Mouse (Mus musculus) hindbrain, embryonic 12.5 days (tissue): ENCODE measurements at regions not wholly inside any gene's neighbourhood (a gene's known extent, or its start where the extent isn't known, plus 50 kb on each side); places are given as distances from the start of the nearest gene placed in this dataset.

Experiments used
- ATAC-seq: fragments of 200-750 bp; cut with Nextera tagmentation; 2 replicates; pipeline ENCODE4 v1.8.0; 2017; ENCODE audit warnings: moderate TSS enrichment; ENCODE audit not compliant: low FRiP score
- H3K27ac ChIP-seq: fragments of 300-500 bp; sonication (generic); 2 replicates; pipeline ENCODE4 v1.5.1; 2016; ENCODE audit warnings: mild to moderate bottlenecking
- H3K27me3 ChIP-seq: fragments of 300-500 bp; sonication (generic); 2 replicates; pipeline ENCODE4 v1.6.1; 2016; ENCODE audit warnings: mild to moderate bottlenecking
- H3K36me3 ChIP-seq: fragments of 300-500 bp; sonication (generic); 2 replicates; pipeline ENCODE4 v1.6.1; 2016; ENCODE audit warnings: mild to moderate bottlenecking
- H3K4me1 ChIP-seq: fragments of 300-500 bp; sonication (generic); 2 replicates; pipeline ENCODE4 v1.6.1; 2016
- H3K4me2 ChIP-seq: fragments of 300-500 bp; sonication (generic); replicated peaks from 2 replicates; pipeline ENCODE4 v1.6.1; 2016; ENCODE audit warnings: mild to moderate bottlenecking
- H3K4me3 ChIP-seq: fragments of 300-500 bp; sonication (generic); 2 replicates; pipeline ENCODE4 v1.5.1; 2016; ENCODE audit warnings: mild to moderate bottlenecking
- H3K9ac ChIP-seq: fragments of 300-500 bp; sonication (generic); 2 replicates; pipeline ENCODE4 v1.6.1; 2016; ENCODE audit warnings: mild to moderate bottlenecking, moderate library complexity
- H3K9me3 ChIP-seq: fragments of 300-500 bp; sonication (generic); replicated peaks from 2 replicates; pipeline ENCODE4 v1.6.1; 2016; ENCODE audit warnings: mild to moderate bottlenecking
- WGBS: fragments of 180-500 bp; shearing (Covaris S2); methylation state at CpG from one replicate; pipeline ENCODE4 v1.1.7; 2016; 5-methylcytosine and 5-hydroxymethylcytosine counted together

- Histone ChIP-seq H3K36me3 (no peaks in the 10 kb centered on the region), H3K4me3 (no peak overlapping the region), H3K4me1 (no peaks in the 10 kb centered on the region), H3K9me3 (no peaks in the 10 kb centered on the region), H3K9ac (no peak overlapping the region), H3K27ac (no peak overlapping the region), H3K27me3 (no peaks in the 10 kb centered on the region), H3K4me2 (no peak overlapping the region)
- WGBS, result 61% methylated on average over 4 of the region's 4 CpGs
- ATAC-seq, result peak; percentile 60; the same call in 1 of the 2 replicates
These were observed 135.4 kb upstream of the Ptbp2 start for GRCm38 (mm10) chr3:119919501-119920141.

GRCm38 (mm10) chr3:119915984-119916865, 132.0 kb upstream of the Ptbp2 start:
- Histone ChIP-seq H3K4me3 (no peak overlapping the region), H3K4me2 (no peak overlapping the region), H3K36me3 (no peaks in the 10 kb centered on the region), H3K4me1 (no peaks in the 10 kb centered on the region), H3K9me3 (no peaks in the 10 kb centered on the region), H3K9ac (no peak overlapping the region), H3K27me3 (no peaks in the 10 kb centered on the region), H3K27ac (no peak overlapping the region)
- no peak for ATAC-seq
- WGBS, result 81% methylated on average over 4 of the region's 4 CpGs

GRCm38 (mm10) chr3:119911532-119911931, 127.3 kb upstream of the Ptbp2 start:
- 43% methylated on average over 7 of the region's 8 CpGs for WGBS

GRCm38 (mm10) chr3:119904244-119904643, 120.0 kb upstream of the Ptbp2 start:
- Histone ChIP-seq H3K9ac (no peak overlapping the region), H3K4me1 (no peaks in the 10 kb centered on the region), H3K27ac (no peak overlapping the region), H3K36me3 (no peaks in the 10 kb centered on the region), H3K4me2 (no peak overlapping the region), H3K27me3 (no peaks in the 10 kb centered on the region), H3K4me3 (no peak overlapping the region), H3K9me3 (no peaks in the 10 kb centered on the region)
- no peak for ATAC-seq
- 69% methylated on average over 3 of the region's 3 CpGs for WGBS

More at GRCm38 (mm10) chr3:119911532-119911931, 127.3 kb upstream of the Ptbp2 start:
- Histone ChIP-seq H3K9me3 (no peaks in the 10 kb centered on the region), H3K4me1 (no peaks in the 10 kb centered on the region), H3K9ac (no peak overlapping the region), H3K4me3 (no peak overlapping the region), H3K36me3 (no peaks in the 10 kb centered on the region), H3K4me2 (no peak overlapping the region), H3K27ac (no peak overlapping the region), H3K27me3 (no peaks in the 10 kb centered on the region)
- ATAC-seq, result no peak

GRCm38 (mm10) chr3:119895141-119895540, 110.9 kb upstream of the Ptbp2 start:
- H3K4me2 ChIP-seq, result no peak overlapping the region
- H3K27ac ChIP-seq, result no peak overlapping the region
- peaks cover 24% of the 10 kb centered on the region for H3K4me1 ChIP-seq
- ATAC-seq, result no peak
- no peaks in the 10 kb centered on the region for H3K27me3 ChIP-seq
- H3K9ac ChIP-seq, result no peak overlapping the region
- H3K36me3 ChIP-seq, result no peaks in the 10 kb centered on the region
- no peak overlapping the region for H3K4me3 ChIP-seq
- H3K9me3 ChIP-seq, result no peaks in the 10 kb centered on the region
- WGBS, result 80% methylated on average over 3 of the region's 3 CpGs

- Histone ChIP-seq H3K27ac (peak overlapping the region; percentile 68; the same call in 1 of the 2 replicates), H3K36me3 (no peaks in the 10 kb centered on the region), H3K9ac (peak overlapping the region; percentile 47; the same call in 1 of the 2 replicates), H3K27me3 (no peaks in the 10 kb centered on the region), H3K4me2 (peak overlapping the region; percentile 48), H3K4me1 (peaks cover 24% of the 10 kb centered on the region), H3K9me3 (no peaks in the 10 kb centered on the region), H3K4me3 (peak overlapping the region; percentile 10; the same call in 1 of the 2 replicates)
- 51% methylated on average over 10 of the region's 10 CpGs for WGBS
- ATAC-seq, result 0 out of 2 replicates have a peak, but pooled peaks have one; percentile 30
These were observed 109.8 kb upstream of the Ptbp2 start for GRCm38 (mm10) chr3:119894035-119894434.

GRCm38 (mm10) chr3:119893165-119893910, 109.1 kb upstream of the Ptbp2 start:
- H3K4me2 ChIP-seq, result peak overlapping the region; percentile 48
- WGBS, result 11% methylated on average over 20 of the region's 20 CpGs
- peak overlapping the region; percentile 47; the same call in 1 of the 2 replicates for H3K9ac ChIP-seq
- peak overlapping the region; percentile 10 for H3K4me3 ChIP-seq
- H3K36me3 ChIP-seq, result no peaks in the 10 kb centered on the region
- peak; percentile 47 for ATAC-seq
- H3K4me1 ChIP-seq, result peaks cover 24% of the 10 kb centered on the region
- no peaks in the 10 kb centered on the region for H3K9me3 ChIP-seq
- peak overlapping the region; percentile 68 for H3K27ac ChIP-seq
- H3K27me3 ChIP-seq, result no peaks in the 10 kb centered on the region

- H3K9ac ChIP-seq, result no peak overlapping the region
- 58% methylated on average over 9 of the region's 9 CpGs for WGBS
- H3K4me3 ChIP-seq, result no peak overlapping the region
- H3K9me3 ChIP-seq, result no peaks in the 10 kb centered on the region
- H3K27me3 ChIP-seq, result no peaks in the 10 kb centered on the region
- ATAC-seq, result no peak
- peaks cover 24% of the 10 kb centered on the region for H3K4me1 ChIP-seq
- peak overlapping the region; percentile 48; the same call in 1 of the 2 replicates for H3K4me2 ChIP-seq
- H3K27ac ChIP-seq, result peak overlapping the region; percentile 60; the same call in 1 of the 2 replicates
- H3K36me3 ChIP-seq, result no peaks in the 10 kb centered on the region
These were observed 108.4 kb upstream of the Ptbp2 start for GRCm38 (mm10) chr3:119892533-119893164.

GRCm38 (mm10) chr3:119890911-119891310, 106.6 kb upstream of the Ptbp2 start:
- H3K36me3 ChIP-seq, result no peaks in the 10 kb centered on the region
- peaks cover 22% of the 10 kb centered on the region for H3K4me1 ChIP-seq
- H3K9ac ChIP-seq, result no peak overlapping the region
- 61% methylated on average over 4 of the region's 4 CpGs for WGBS
- H3K9me3 ChIP-seq, result no peaks in the 10 kb centered on the region
- no peaks in the 10 kb centered on the region for H3K27me3 ChIP-seq
- H3K4me3 ChIP-seq, result no peak overlapping the region
- no peak overlapping the region for H3K27ac ChIP-seq
- no peak overlapping the region for H3K4me2 ChIP-seq
- no peak for ATAC-seq

GRCm38 (mm10) chr3:119888487-119888886, 104.2 kb upstream of the Ptbp2 start:
- Histone ChIP-seq H3K4me1 (peaks cover 11% of the 10 kb centered on the region; the same call in 1 of the 2 replicates), H3K9me3 (no peaks in the 10 kb centered on the region), H3K4me3 (no peak overlapping the region), H3K9ac (no peak overlapping the region), H3K4me2 (no peak overlapping the region), H3K36me3 (no peaks in the 10 kb centered on the region), H3K27me3 (no peaks in the 10 kb centered on the region), H3K27ac (no peak overlapping the region)
- no peak for ATAC-seq
- WGBS, result 91% methylated on average over 3 of the region's 3 CpGs

- Histone ChIP-seq H3K27ac (no peak overlapping the region), H3K36me3 (no peaks in the 10 kb centered on the region), H3K9me3 (0 out of 2 replicates have a peak, but pooled peaks cover 3% of the 10 kb centered on the region), H3K4me2 (no peak overlapping the region), H3K4me3 (no peak overlapping the region), H3K4me1 (no peaks in the 10 kb centered on the region), H3K9ac (no peak overlapping the region), H3K27me3 (no peaks in the 10 kb centered on the region)
- ATAC-seq, result no peak
- 43% methylated on average over 5 of the region's 5 CpGs for WGBS
These were observed 92.1 kb upstream of the Ptbp2 start for GRCm38 (mm10) chr3:119876395-119876794.
